In the genomic region with DNA sequence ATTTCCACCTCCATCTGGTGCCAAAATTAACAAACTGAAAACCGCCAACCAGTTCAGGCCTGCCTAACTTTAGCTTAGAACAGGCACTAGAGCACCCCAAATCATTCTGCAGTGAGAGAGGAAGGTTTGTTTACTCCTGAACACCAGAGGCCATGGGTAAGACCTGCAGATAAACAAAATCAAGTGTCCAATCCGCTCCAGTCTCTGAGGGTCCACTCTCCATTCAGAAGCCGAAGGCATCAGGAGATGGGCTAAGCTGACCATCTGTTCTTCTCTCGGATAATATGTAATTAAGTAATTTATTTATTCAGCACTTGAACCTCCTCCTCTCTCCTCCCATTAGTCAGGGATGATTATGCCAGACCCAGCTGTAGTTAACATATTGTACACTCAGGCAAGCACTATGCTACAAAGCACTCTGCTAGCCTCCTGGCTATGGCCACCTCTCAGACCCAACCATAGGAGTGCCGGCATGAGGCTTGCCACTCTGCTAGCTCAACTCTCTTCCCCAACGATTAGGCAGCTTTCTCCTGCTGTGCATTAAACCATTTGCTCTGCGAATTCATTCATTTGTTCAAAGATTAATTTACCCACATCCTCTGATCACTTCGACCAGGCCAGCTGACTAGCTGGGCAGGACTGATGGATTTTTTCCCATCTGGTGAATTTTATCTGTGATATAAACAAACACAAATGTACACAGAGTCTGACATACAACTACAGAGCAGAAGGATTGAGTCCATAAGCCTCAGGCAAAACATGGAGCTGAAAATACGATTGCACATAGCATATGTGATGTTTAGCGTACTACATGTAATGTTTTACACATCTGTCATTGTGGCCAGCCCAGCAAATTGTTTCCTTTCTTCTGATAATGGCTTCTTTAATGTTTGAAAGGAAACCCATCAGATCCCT, we compare ENCODE assay signal across 10 mouse cellular contexts.
DNase-seq lines count a peak whose midpoint lies in the region; ATAC-seq and TF ChIP-seq lines count a peak whose summit lies in the region.
"Had no signal": no experiment of that assay in that cellular context is flagged by ENCODE, and none has a peak within 500 bp of the region (broad histone marks: within the 10 kb centered on the region; RNA-seq: fewer than 3 reads in every experiment).

No protein-coding gene starts in this region.

- H3K36me3 ChIP-seq in forebrain, embryonic 11.5 days (ENCODE audit: control insufficient read depth, insufficient read depth, low read length): no peaks in the 10 kb centered on the region
- no peaks in the 10 kb centered on the region for H3K36me3 ChIP-seq in forebrain, postnatal 0 days (ENCODE audit: insufficient read depth)
- H3K36me3 ChIP-seq in hindbrain, embryonic 14.5 days (replicated peaks; ENCODE audit: control insufficient read depth, insufficient read depth): no peaks in the 10 kb centered on the region
- H3K36me3 ChIP-seq in neural tube, embryonic 12.5 days: no peaks in the 10 kb centered on the region
- H3K36me3 ChIP-seq: heart, embryonic 12.5 days had no signal

- no peak overlapping the region for H3K27ac ChIP-seq in forebrain, embryonic 11.5 days (ENCODE audit: low read depth, low read length)
- H3K27ac ChIP-seq in forebrain, postnatal 0 days (ENCODE audit: low read depth, low read length): no peak overlapping the region
- H3K27ac ChIP-seq in hindbrain, embryonic 14.5 days: 0 out of 2 replicates have a peak overlapping the region, but pooled peaks have one; percentile 54
- H3K27ac ChIP-seq in neural tube, embryonic 12.5 days: no peak overlapping the region

- H3K9me3 ChIP-seq in forebrain, embryonic 11.5 days (ENCODE audit: control insufficient read depth, low read length): no peaks in the 10 kb centered on the region
- H3K9me3 ChIP-seq in forebrain, postnatal 0 days (ENCODE audit: low read length): no peaks in the 10 kb centered on the region
- H3K9me3 ChIP-seq in hindbrain, embryonic 14.5 days (ENCODE audit: control insufficient read depth, low read length): no peaks in the 10 kb centered on the region
- no peaks in the 10 kb centered on the region for H3K9me3 ChIP-seq in neural tube, embryonic 12.5 days
- H3K9me3 ChIP-seq: heart, embryonic 12.5 days had no signal

- no peak for TF ChIP-seq CTCF in forebrain, postnatal 0 days (IDR thresholded peaks at IDR 0.05; ENCODE audit: low read depth)

- no peaks in the 10 kb centered on the region for H3K4me1 ChIP-seq in forebrain, embryonic 11.5 days (replicated peaks; ENCODE audit: control insufficient read depth, insufficient read depth, low read length)
- H3K4me1 ChIP-seq in forebrain, postnatal 0 days (ENCODE audit: insufficient read depth): no peaks in the 10 kb centered on the region
- no peaks in the 10 kb centered on the region for H3K4me1 ChIP-seq in hindbrain, embryonic 14.5 days (replicated peaks; ENCODE audit: control insufficient read depth, insufficient read depth, low read length)
- no peaks in the 10 kb centered on the region for H3K4me1 ChIP-seq in neural tube, embryonic 12.5 days
- H3K4me1 ChIP-seq: heart, embryonic 12.5 days had no signal

- H3K4me3 ChIP-seq in forebrain, embryonic 11.5 days (ENCODE audit: low read depth, low read length): no peak overlapping the region
- no peak overlapping the region for H3K4me3 ChIP-seq in forebrain, postnatal 0 days (ENCODE audit: low read depth, low read length)
- H3K4me3 ChIP-seq in hindbrain, embryonic 14.5 days (replicated peaks; ENCODE audit: low read length): no peak overlapping the region
- H3K4me3 ChIP-seq in neural tube, embryonic 12.5 days: no peak overlapping the region
- H3K4me3 ChIP-seq: heart, embryonic 12.5 days had no signal

- ATAC-seq in forebrain, embryonic 11.5 days (replicated peaks; ENCODE audit: low FRiP score): peak; percentile 87
- no peak for ATAC-seq in forebrain, postnatal 0 days
- ATAC-seq in hindbrain, embryonic 14.5 days (ENCODE audit: low FRiP score): peak; percentile 89
- peak; percentile 92 for ATAC-seq in neural tube, embryonic 12.5 days (ENCODE audit: low FRiP score, low read depth)
- no peak for ATAC-seq in monocyte, adult 5-6 weeks (replicated peaks; ENCODE audit: insufficient number of reproducible peaks, low FRiP score, low TSS enrichment, poor library complexity, severe bottlenecking)

- DNase-seq in forebrain, embryonic 11.5 days (ENCODE audit: low spot score): no peak
- no peak for DNase-seq in forebrain, postnatal 0 days
- DNase-seq in embryo, embryonic 10.5 days (ENCODE audit: low spot score): peak; percentile 4
- DNase-seq in hindbrain, embryonic 14.5 days (ENCODE audit: low spot score): no peak
- no peak for DNase-seq in right cerebral cortex, postnatal 10 days (ENCODE audit: low spot score in 2 of 2)
- no peak for DNase-seq in gastrocnemius, adult 18-20 months (ENCODE audit: low spot score)
- DNase-seq: kidney, postnatal 36 days had no signal

- H3K4me2 ChIP-seq in forebrain, embryonic 11.5 days (ENCODE audit: low read depth, low read length, severe bottlenecking): no peak overlapping the region
- no peak overlapping the region for H3K4me2 ChIP-seq in forebrain, postnatal 0 days (ENCODE audit: low read depth)
- no peak overlapping the region for H3K4me2 ChIP-seq in hindbrain, embryonic 14.5 days (replicated peaks)
- no peak overlapping the region for H3K4me2 ChIP-seq in neural tube, embryonic 12.5 days (replicated peaks)
- H3K4me2 ChIP-seq: heart, embryonic 12.5 days had no signal

- no peak overlapping the region for H3K9ac ChIP-seq in forebrain, embryonic 11.5 days (ENCODE audit: low read length)
- no peak overlapping the region for H3K9ac ChIP-seq in forebrain, postnatal 0 days
- H3K9ac ChIP-seq in hindbrain, embryonic 14.5 days: no peak overlapping the region
- H3K9ac ChIP-seq in neural tube, embryonic 12.5 days: no peak overlapping the region
- H3K9ac ChIP-seq: heart, embryonic 12.5 days had no signal

- WGBS in forebrain, embryonic 11.5 days: 73% methylated on average over 10 of the region's 10 CpGs
- WGBS in forebrain, postnatal 0 days: 39% methylated on average over 10 of the region's 10 CpGs
- WGBS in hindbrain, embryonic 14.5 days: 38% methylated on average over 10 of the region's 10 CpGs
- WGBS in neural tube, embryonic 12.5 days: 65% methylated on average over 10 of the region's 10 CpGs

- H3K27me3 ChIP-seq in forebrain, embryonic 11.5 days (ENCODE audit: control insufficient read depth, insufficient read depth, low read length): no peaks in the 10 kb centered on the region
- no peaks in the 10 kb centered on the region; the same call in 1 of the 2 replicates for H3K27me3 ChIP-seq in forebrain, postnatal 0 days (ENCODE audit: insufficient read depth, low read length)
- H3K27me3 ChIP-seq in hindbrain, embryonic 14.5 days (ENCODE audit: control insufficient read depth, insufficient read depth, low read length): no peaks in the 10 kb centered on the region
- no peaks in the 10 kb centered on the region for H3K27me3 ChIP-seq in neural tube, embryonic 12.5 days (replicated peaks)
- H3K27me3 ChIP-seq: heart, embryonic 12.5 days had no signal

Comparison
In these comparisons a context has a peak if more than half of its experiments do, and no peak if none do; other contexts are left out.
1. ATAC-seq: peak in forebrain, embryonic 11.5 days (single experiment), hindbrain, embryonic 14.5 days (single experiment) and neural tube, embryonic 12.5 days (single experiment); none in forebrain, postnatal 0 days (single experiment) and monocyte, adult 5-6 weeks (single experiment).